Mouse (Mus musculus): ENCODE measurements at regions not wholly inside any gene's neighbourhood (a gene's known extent, or its start where the extent isn't known, plus 50 kb on each side); places are given as distances from the start of the nearest gene placed in this dataset.

- DNase-seq = no peak
Observed at GRCm38 (mm10) chr2:174848981-174849681, 88.7 kb downstream of the Edn3 start.

- DNase-seq = no peak
Observed at GRCm38 (mm10) chr2:174850860-174851259, 90.4 kb downstream of the Edn3 start.

- peak; percentile 92 for DNase-seq
Observed at GRCm38 (mm10) chr2:174851525-174852330, 91.3 kb downstream of the Edn3 start.

GRCm38 (mm10) chr2:174853786-174854185 lies 93.4 kb downstream of the Edn3 start:
- no peak for DNase-seq

GRCm38 (mm10) chr2:174855548-174855947 lies 95.1 kb downstream of the Edn3 start:
- DNase-seq = no peak

- no peak for DNase-seq
Observed at GRCm38 (mm10) chr2:174856135-174856534, 95.7 kb downstream of the Edn3 start.

GRCm38 (mm10) chr2:174858011-174858834 lies 97.8 kb downstream of the Edn3 start:
- DNase-seq = peak; percentile 99

GRCm38 (mm10) chr2:174858835-174859215 lies 98.4 kb downstream of the Edn3 start:
- DNase-seq = no peak

- DNase-seq = no peak
Observed at GRCm38 (mm10) chr2:174859533-174859932, 99.1 kb downstream of the Edn3 start.

GRCm38 (mm10) chr2:174864657-174865056 lies 104.2 kb downstream of the Edn3 start:
- no peak for DNase-seq

GRCm38 (mm10) chr2:174866546-174866945 lies 106.1 kb downstream of the Edn3 start:
- DNase-seq = peak; percentile 84

- no peak for DNase-seq
Observed at GRCm38 (mm10) chr2:174867397-174867796, 107.0 kb downstream of the Edn3 start.

GRCm38 (mm10) chr2:174868186-174868585 lies 107.8 kb downstream of the Edn3 start:
- DNase-seq = peak; percentile 87

GRCm38 (mm10) chr2:174868743-174869369 lies 108.4 kb downstream of the Edn3 start:
- peak; percentile 90 for DNase-seq

GRCm38 (mm10) chr2:174870284-174870683 lies 109.9 kb downstream of the Edn3 start:
- no peak for DNase-seq

GRCm38 (mm10) chr2:174871225-174871624 lies 110.8 kb downstream of the Edn3 start:
- no peak for DNase-seq

- peak; percentile 88 for DNase-seq
Observed at GRCm38 (mm10) chr2:174871844-174872243, 111.4 kb downstream of the Edn3 start.

- no peak for DNase-seq
Observed at GRCm38 (mm10) chr2:174876886-174877285, 116.5 kb downstream of the Edn3 start.

GRCm38 (mm10) chr2:174878979-174879378 lies 118.6 kb downstream of the Edn3 start:
- DNase-seq = no peak

GRCm38 (mm10) chr2:174880659-174881058 lies 120.2 kb downstream of the Edn3 start:
- no peak for DNase-seq

- DNase-seq = no peak
Observed at GRCm38 (mm10) chr2:174884232-174885225, 124.1 kb downstream of the Edn3 start.

GRCm38 (mm10) chr2:174892658-174893057 lies 117.4 kb upstream of the Gm14444 start:
- no peak for DNase-seq
